Mouse (Mus musculus) forebrain, embryonic 10.5 days (tissue): ENCODE results near the gene Cd93. TPM values are rescaled to one million over a fixed set of nuclear protein-coding genes. Genes with fewer than 3 reads are reported as not detected.

Source experiments
- DNase-seq: peaks from one replicate; pipeline ENCODE4 v3.0.0-alpha.2; 2017; ENCODE audit warnings: low spot score; ENCODE audit errors: extremely low spot score
- H3K27ac ChIP-seq: fragments of 300-500 bp; sonication (generic); 2 replicates; pipeline ENCODE4 v1.5.1; 2016; ENCODE audit warnings: mild to moderate bottlenecking
- H3K27me3 ChIP-seq: fragments of 300-500 bp; sonication (generic); 2 replicates; pipeline ENCODE4 v1.6.1; 2016; ENCODE audit warnings: mild to moderate bottlenecking; ENCODE audit not compliant: poor library complexity, severe bottlenecking
- H3K36me3 ChIP-seq: fragments of 300-500 bp; sonication (generic); replicated peaks from 2 replicates; pipeline ENCODE4 v1.6.1; 2016; ENCODE audit warnings: mild to moderate bottlenecking, moderate library complexity
- H3K4me1 ChIP-seq: fragments of 300-500 bp; sonication (generic); 2 replicates; pipeline ENCODE4 v1.6.1; 2016
- H3K4me3 ChIP-seq: fragments of 300-500 bp; sonication (generic); 2 replicates; pipeline ENCODE4 v1.5.1; 2016; ENCODE audit warnings: mild to moderate bottlenecking, moderate library complexity
- H3K9me3 ChIP-seq: fragments of 300-500 bp; sonication (generic); 2 replicates; pipeline ENCODE4 v1.6.1; 2016; ENCODE audit warnings: mild to moderate bottlenecking, moderate library complexity
- WGBS: fragments of 180-500 bp; shearing (Covaris S2); methylation state at CpG from one replicate; pipeline ENCODE4 v1.1.7; 2016; 5-methylcytosine and 5-hydroxymethylcytosine counted together
- polyA plus RNA-seq: library from polyadenylated mRNA; unstranded; fragments of >200 nt; fragmentation: Nextera tagmentation; extraction: Ambion mirVana; gene quantifications from 2 replicates; pipeline ENCODE4 v1.2.1, GENCODE M21; 2016

The Cd93 gene
- polyA plus RNA-seq = 5.0 and 5.1 TPM in 2 replicates

DNA sequence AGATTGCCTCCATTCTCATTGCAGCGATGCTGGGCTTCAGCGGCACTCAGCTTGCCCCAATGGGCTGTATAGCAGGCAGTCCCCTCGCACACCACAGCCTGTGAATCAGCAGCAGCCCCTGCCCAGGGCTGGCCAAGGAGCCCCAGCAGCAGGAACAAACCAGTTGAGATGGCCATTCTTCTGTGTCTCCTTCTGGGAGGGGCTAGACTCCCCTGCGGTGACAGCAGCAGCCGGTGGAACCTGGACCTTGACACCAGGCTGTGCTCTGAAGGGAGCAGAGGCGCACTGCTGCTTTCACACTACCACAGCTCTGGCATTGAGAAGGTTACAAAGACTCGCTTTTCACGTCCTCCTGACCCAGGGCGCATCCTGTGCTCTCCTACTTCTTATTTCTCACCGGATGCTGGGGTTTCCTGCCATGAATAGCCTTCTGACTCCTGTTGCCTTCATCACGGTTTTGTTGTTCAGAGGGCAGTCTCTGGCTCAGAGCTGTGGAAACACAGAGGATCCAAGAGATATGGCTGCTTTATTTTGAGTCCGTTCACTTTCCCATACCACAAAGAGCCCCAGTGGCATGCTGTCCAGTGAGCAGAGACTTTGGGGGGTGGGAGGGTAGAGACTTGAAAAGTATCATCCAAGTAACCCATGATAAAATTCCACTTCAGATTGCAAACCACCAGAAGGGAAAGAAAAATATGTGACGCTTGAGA lies at the start of gene Cd93:
TSS of gene Cd93 (minus strand) at position 315 of the 710 bp plus-strand sequence.
- Histone ChIP-seq H3K27me3 (no peaks in the 10 kb centered on the region), H3K4me3 (peak within 1 kb of the TSS; percentile 27), H3K4me1 (peaks cover 10% of the 10 kb centered on the region; the same call in 1 of the 2 replicates), H3K27ac (peak within 1 kb of the TSS; percentile 66), H3K9me3 (no peaks in the 10 kb centered on the region), H3K36me3 (no peaks in the 10 kb centered on the region)
- 57% methylated on average over 13 of the region's 13 CpGs for WGBS
- DNase-seq = no peak

- Histone ChIP-seq H3K27ac (no peak overlapping the region), H3K9me3 (no peaks in the 10 kb centered on the region), H3K4me1 (no peaks in the 10 kb centered on the region), H3K36me3 (no peaks in the 10 kb centered on the region), H3K27me3 (no peaks in the 10 kb centered on the region), H3K4me3 (no peak overlapping the region)
- DNase-seq = no peak
- 72% methylated on average over 4 of the region's 4 CpGs for WGBS
Measured at GRCm38 (mm10) chr2:148492108-148492507, 48.7 kb upstream of the Cd93 start.

GRCm38 (mm10) chr2:148490150-148490549 lies 46.8 kb upstream of the Cd93 start:
- no peaks in the 10 kb centered on the region for H3K27me3 ChIP-seq
- no peak overlapping the region for H3K27ac ChIP-seq
- no peak overlapping the region for H3K4me3 ChIP-seq
- DNase-seq = no peak
- no peaks in the 10 kb centered on the region for H3K36me3 ChIP-seq
- no peaks in the 10 kb centered on the region for H3K4me1 ChIP-seq
- no peaks in the 10 kb centered on the region for H3K9me3 ChIP-seq
- WGBS = 76% methylated on average over 6 of the region's 6 CpGs

DNA sequence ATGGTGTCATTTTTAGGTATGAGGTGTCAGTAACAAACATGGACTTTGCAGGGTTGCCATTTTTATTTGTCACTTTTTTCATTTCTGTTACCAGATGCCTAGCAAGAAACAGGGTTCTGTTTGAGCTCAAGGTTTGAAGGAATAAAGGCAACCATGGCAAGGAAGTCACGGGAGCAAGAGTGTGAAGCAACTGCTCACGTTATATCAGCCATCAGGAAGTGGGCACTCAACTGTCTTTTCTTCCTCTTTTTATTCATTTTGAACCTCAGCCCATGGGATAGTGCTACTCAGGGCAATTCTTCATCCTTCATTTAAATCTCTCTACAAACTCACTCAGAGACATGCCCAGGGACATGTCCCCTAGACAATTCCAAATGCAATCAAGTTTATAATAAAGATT lies 45.5 kb upstream of the Cd93 start:
- Histone ChIP-seq H3K9me3 (no peaks in the 10 kb centered on the region), H3K27ac (no peak overlapping the region), H3K27me3 (no peaks in the 10 kb centered on the region), H3K36me3 (no peaks in the 10 kb centered on the region), H3K4me3 (no peak overlapping the region), H3K4me1 (no peaks in the 10 kb centered on the region)
- no peak for DNase-seq
- 90% methylated on average over 2 of the region's 2 CpGs for WGBS

GRCm38 (mm10) chr2:148485576-148485975 lies 42.2 kb upstream of the Cd93 start:
- 88% methylated on average over 4 of the region's 4 CpGs for WGBS
- DNase-seq = no peak
- H3K4me3 ChIP-seq = no peak overlapping the region

GRCm38 (mm10) chr2:148480376-148480775 lies 37.0 kb upstream of the Cd93 start:
- no peaks in the 10 kb centered on the region for H3K36me3 ChIP-seq
- H3K27me3 ChIP-seq = no peaks in the 10 kb centered on the region
- H3K4me1 ChIP-seq = peaks cover 9% of the 10 kb centered on the region
- DNase-seq = no peak
- no peak overlapping the region for H3K4me3 ChIP-seq
- H3K27ac ChIP-seq = no peak overlapping the region
- H3K9me3 ChIP-seq = no peaks in the 10 kb centered on the region
- 90% methylated on average over 8 of the region's 8 CpGs for WGBS

More at GRCm38 (mm10) chr2:148485576-148485975, 42.2 kb upstream of the Cd93 start:
- no peaks in the 10 kb centered on the region for H3K9me3 ChIP-seq
- no peak overlapping the region for H3K27ac ChIP-seq
- no peaks in the 10 kb centered on the region for H3K36me3 ChIP-seq
- H3K4me1 ChIP-seq = no peaks in the 10 kb centered on the region
- no peaks in the 10 kb centered on the region for H3K27me3 ChIP-seq

DNA sequence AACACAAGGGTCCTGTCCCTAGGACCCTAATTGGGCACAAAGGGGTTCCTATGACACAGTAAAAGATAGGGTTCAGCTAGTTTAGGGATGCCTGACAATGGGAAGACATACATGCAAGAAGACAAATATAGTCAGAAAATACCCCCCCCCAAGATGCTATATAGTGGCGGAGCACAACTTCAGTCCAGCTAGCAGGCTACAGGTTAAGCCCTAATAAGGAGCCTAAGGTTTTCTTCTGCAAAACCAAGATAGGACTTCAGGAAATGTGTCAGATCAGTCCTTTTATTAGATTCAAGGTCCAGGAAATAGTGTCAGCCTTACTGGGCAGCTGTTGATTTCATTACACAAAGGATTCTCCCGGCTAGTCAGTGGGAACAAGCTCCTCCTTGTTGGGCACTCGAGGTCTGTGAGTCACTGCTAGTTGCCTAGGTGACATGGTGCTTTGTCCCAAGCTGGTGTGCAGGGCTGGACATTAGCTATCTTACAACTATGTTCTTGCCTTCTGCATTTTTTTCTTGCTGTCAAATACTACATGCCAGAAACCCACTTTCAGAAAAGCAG lies 34.9 kb upstream of the Cd93 start:
- no peaks in the 10 kb centered on the region for H3K9me3 ChIP-seq
- H3K4me3 ChIP-seq = no peak overlapping the region
- peak; percentile 35 for DNase-seq
- no peaks in the 10 kb centered on the region for H3K27me3 ChIP-seq
- 39% methylated on average over 3 of the region's 3 CpGs for WGBS
- H3K36me3 ChIP-seq = no peaks in the 10 kb centered on the region
- H3K4me1 ChIP-seq = peaks cover 9% of the 10 kb centered on the region
- no peak overlapping the region; the same call in 1 of the 2 replicates for H3K27ac ChIP-seq

DNA sequence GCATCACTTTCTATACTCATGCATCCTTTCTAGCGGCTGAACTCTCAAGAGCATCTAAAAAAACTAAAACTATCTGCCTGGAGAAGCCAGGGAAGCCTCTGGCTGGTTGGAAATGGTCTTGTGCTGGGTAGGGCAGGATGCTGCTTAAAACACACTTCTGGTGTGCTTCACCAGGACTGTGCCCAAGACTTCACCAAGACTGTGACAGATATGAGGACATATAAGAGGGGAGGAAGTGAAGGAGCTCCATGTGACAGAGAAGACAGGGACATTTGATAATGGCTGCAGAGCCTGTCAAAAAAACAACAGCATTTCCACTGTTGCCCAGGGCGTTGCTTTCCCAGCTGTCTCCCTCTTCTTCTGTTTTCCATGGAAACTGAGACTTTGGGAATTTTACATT lies 34.0 kb upstream of the Cd93 start:
- Histone ChIP-seq H3K9me3 (no peaks in the 10 kb centered on the region), H3K36me3 (no peaks in the 10 kb centered on the region), H3K27ac (no peak overlapping the region), H3K27me3 (no peaks in the 10 kb centered on the region), H3K4me3 (no peak overlapping the region), H3K4me1 (peaks cover 9% of the 10 kb centered on the region)
- DNase-seq = no peak
- WGBS = 83% methylated on average over 2 of the region's 2 CpGs

- Histone ChIP-seq H3K4me1 (peaks cover 9% of the 10 kb centered on the region), H3K27me3 (no peaks in the 10 kb centered on the region), H3K27ac (no peak overlapping the region), H3K9me3 (no peaks in the 10 kb centered on the region), H3K36me3 (no peaks in the 10 kb centered on the region), H3K4me3 (no peak overlapping the region)
- DNase-seq = no peak
- 85% methylated on average over 4 of the region's 4 CpGs for WGBS
Measured at GRCm38 (mm10) chr2:148476576-148476975, 33.2 kb upstream of the Cd93 start.

- 89% methylated on average over 5 of the region's 5 CpGs for WGBS
- H3K9me3 ChIP-seq = no peaks in the 10 kb centered on the region
- H3K27me3 ChIP-seq = no peaks in the 10 kb centered on the region
- H3K27ac ChIP-seq = no peak overlapping the region
- H3K4me3 ChIP-seq = no peak overlapping the region
- H3K4me1 ChIP-seq = peaks cover 9% of the 10 kb centered on the region
- H3K36me3 ChIP-seq = no peaks in the 10 kb centered on the region
- DNase-seq = no peak
Measured at GRCm38 (mm10) chr2:148475879-148476495, 32.6 kb upstream of the Cd93 start.

DNA sequence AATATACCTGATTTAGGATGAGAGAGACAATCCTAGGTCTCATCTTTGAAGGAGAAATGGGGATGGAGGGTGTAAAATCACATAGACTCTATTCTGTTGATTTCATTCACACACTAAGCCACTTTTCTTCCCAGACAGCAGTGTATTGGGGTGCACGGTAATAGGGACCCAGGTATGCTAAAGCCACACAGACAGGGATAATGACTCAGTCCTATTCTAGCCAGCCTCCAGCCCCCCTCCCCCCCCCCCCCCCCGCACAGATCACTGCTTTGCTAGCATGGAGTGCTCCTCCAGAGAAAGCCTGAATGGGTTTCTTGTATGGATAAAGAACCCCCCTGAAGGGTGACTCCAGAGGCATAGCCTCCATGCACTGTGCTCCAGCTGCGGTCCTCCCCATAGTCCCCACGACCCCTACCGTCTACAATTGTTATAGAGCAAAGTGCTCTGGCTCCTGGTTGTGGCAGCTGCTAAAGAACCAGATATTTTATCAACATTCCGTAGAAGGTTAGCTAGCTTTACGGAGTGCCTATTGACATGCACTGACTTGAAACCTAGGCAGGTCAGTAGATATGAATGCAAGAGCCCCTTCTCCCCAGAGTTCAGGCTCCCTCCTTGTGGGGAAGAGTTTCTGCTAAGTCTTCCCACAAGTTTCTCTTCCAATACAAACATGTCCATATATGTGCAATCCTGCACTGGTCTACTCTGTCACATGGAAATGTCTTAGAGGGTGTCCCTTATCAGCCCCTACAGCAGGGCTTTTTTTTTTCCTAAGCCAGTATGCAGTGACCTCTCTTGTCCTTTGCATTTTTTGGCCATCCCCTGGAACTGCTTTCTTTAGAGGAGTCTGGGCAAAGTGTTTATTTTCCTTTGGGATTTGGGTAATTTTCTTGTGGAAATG lies 26.2 kb upstream of the Cd93 start:
- peak; percentile 16 for DNase-seq
- no peak overlapping the region for H3K27ac ChIP-seq
- H3K9me3 ChIP-seq = no peaks in the 10 kb centered on the region
- no peak overlapping the region for H3K4me3 ChIP-seq
- no peaks in the 10 kb centered on the region for H3K27me3 ChIP-seq
- no peaks in the 10 kb centered on the region for H3K36me3 ChIP-seq
- WGBS = 39% methylated on average over 7 of the region's 7 CpGs
- H3K4me1 ChIP-seq = peaks cover 8% of the 10 kb centered on the region

DNA sequence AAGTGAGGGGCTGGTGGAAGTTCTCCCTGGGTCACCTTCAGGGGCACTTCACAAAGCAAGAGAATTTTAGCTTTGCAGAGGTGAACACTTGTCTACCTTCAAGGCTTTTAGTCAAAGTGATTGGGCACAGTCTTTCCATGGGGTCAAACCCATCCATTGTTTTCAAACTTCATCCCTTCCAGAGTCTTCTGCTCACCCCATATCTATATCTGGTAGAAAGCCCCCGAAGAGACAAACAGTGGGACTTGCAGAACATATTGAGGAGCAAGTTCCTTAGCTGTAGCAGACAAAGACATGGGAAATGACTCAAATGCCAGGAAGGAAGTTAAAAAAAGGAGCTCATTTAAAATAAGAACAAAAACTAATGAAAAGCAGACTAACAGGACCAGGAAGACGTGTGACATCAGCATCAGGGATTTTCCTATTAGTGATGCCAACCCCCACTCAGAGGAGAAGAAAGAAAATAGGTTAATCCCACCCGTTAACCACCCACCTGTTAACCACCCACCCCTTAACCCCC lies 24.6 kb upstream of the Cd93 start:
- Histone ChIP-seq H3K9me3 (no peaks in the 10 kb centered on the region), H3K27ac (no peak overlapping the region), H3K27me3 (no peaks in the 10 kb centered on the region), H3K36me3 (no peaks in the 10 kb centered on the region), H3K4me3 (no peak overlapping the region), H3K4me1 (peaks cover 8% of the 10 kb centered on the region)
- no peak for DNase-seq
- WGBS = 76% methylated on average over 3 of the region's 3 CpGs
